Mouse (Mus musculus) brown adipose tissue, adult 24 weeks (tissue): ENCODE measurements around the gene Mms22l. TPM values are rescaled to one million over a fixed set of nuclear protein-coding genes. Genes with fewer than 3 reads are reported as not detected.

ENCODE experiments used
- H3K27ac ChIP-seq: fragments of 200-500 bp; replicated peaks from 2 replicates; pipeline ENCODE4 v1.5.1; 2012; ENCODE audit warnings: low read depth, mild to moderate bottlenecking, low read length
- H3K4me1 ChIP-seq: fragments of 200-500 bp; 2 replicates; pipeline ENCODE4 v1.6.1; 2012; ENCODE audit warnings: low read length, mixed read lengths; ENCODE audit not compliant: control insufficient read depth, insufficient read depth, insufficient read length
- H3K4me3 ChIP-seq: fragments of 200-500 bp; 2 replicates; pipeline ENCODE4 v1.5.1; 2012; ENCODE audit warnings: low read depth, mild to moderate bottlenecking, low read length, moderate library complexity; ENCODE audit not compliant: insufficient read depth
- polyA plus RNA-seq: library from polyadenylated mRNA; stranded (reverse); fragments of >200 nt; gene quantifications from 2 replicates; pipeline ENCODE4 v1.2.4, GENCODE M21; 2012; ENCODE audit not compliant: missing spikeins, insufficient read depth, insufficient read length

Mms22l gene
- polyA plus RNA-seq, 1 experiment = 0.48 TPM

GRCm38 (mm10) chr4:24594824-24595223 lies 98.6 kb downstream of the Mms22l start:
- no peak overlapping the region for H3K4me3 ChIP-seq
- no peak overlapping the region for H3K27ac ChIP-seq

DNA sequence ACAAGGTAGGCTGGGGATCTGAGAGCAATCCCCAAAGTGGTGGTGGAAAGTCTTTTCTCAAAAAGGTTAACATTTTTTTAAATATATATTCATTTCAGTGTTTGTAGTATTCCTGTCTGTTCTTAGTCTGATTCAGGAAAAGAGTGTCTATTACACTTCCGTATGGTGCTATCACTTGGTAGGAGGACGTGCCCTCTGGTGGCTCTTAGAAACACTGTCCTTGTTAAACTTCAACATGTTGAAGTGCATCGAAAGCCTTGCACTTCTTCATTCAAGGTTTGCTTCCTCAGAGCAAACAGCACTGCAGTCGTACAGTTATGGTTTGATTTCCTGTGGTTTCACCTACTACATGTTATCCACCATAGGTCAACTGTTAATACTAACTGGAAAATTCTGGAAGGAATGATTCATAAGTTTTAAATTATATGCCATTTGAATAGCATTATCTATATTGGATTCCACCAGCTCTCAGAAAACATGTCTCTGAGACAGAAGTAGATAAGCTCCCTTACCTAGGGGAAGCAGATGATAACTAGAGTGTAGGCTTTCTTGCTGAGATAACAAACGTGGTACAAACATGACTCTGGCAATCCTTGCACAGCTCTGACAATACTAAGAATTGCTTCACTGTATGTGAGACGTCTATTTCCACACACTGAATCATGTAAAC lies 100.8 kb downstream of the Mms22l start:
- Histone ChIP-seq H3K4me1 (no peaks in the 10 kb centered on the region), H3K27ac (no peak overlapping the region), H3K4me3 (no peak overlapping the region)

More at GRCm38 (mm10) chr4:24594824-24595223, 98.6 kb downstream of the Mms22l start:
- no peaks in the 10 kb centered on the region for H3K4me1 ChIP-seq

DNA sequence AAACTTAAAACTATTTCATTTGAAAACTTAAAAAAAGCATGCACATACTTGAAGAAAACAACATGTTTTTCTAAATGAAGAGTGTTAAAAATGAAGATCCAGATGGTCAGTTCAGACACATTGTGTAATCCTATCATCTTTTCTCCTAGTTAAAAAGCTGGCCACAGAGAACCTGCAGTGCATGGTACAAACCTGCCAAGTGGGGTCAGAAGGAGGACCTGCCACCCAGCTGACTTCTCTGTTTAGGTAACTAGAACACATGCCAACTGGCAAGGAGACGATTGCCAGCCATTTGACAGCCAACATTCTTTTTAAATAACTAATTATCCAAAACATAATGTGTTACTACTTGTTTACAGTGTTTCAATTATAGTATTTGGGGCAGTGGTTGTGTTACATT lies 102.4 kb downstream of the Mms22l start:
- no peaks in the 10 kb centered on the region for H3K4me1 ChIP-seq
- H3K27ac ChIP-seq = no peak overlapping the region
- H3K4me3 ChIP-seq = no peak overlapping the region

DNA sequence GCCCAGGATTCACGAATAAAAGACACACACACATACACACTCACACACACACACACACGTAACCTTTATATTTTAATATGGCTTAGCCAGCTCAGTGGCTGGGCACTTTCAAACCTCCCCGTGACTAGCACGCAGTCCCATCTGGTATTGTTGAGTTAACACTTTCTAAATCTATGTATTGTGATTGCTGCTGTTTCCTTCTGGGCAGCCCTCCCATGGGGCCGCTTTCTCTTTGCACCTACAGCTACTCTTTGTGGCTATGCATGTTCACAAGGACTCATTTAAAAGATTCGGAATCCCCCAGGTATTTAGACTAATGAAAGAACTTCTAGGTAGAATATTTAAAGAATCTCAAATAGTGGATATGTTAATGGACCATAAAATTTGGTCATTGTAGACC lies 105.5 kb downstream of the Mms22l start:
- Histone ChIP-seq H3K4me3 (no peak overlapping the region), H3K27ac (no peak overlapping the region), H3K4me1 (no peaks in the 10 kb centered on the region)

DNA sequence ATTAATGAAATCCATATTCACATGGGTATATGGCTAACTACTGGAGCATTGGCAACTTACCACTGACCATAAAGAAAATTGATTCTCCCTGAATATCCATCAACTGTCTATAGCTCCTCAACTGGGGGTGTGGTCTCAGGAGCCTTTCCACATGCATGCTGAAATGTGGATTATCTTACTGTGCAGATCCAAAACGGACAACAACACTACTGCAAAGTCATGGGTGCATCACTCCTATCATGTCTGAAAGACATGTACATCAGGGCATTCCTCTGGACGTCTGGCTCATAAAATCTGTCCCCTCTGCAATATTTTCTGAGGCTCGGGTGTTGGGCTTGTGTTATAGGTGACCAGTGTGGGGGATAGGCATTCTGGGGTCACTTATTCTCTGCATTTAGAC lies 112.8 kb downstream of the Mms22l start:
- Histone ChIP-seq H3K4me3 (no peak overlapping the region), H3K27ac (no peak overlapping the region), H3K4me1 (no peaks in the 10 kb centered on the region)

DNA sequence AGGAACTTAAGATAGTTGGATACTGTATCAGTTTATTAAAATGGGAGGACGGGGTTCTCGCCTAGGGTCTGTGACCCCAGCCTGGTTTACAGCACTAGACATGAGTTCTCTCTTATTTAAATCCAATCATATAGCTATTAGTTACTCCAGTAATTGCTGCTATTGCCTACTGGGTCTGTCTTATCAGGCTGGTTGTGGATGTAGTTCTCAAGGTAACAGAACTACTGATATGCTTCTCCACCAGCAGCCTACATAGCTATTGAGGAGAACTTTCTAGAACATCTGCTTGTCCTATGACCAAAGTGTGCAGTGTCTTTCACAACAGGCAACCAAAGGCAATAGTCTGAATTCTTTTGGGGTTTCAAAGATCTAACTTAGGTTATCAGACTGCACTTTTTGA lies 113.3 kb downstream of the Mms22l start:
- Histone ChIP-seq H3K4me1 (no peaks in the 10 kb centered on the region), H3K4me3 (no peak overlapping the region), H3K27ac (no peak overlapping the region)

DNA sequence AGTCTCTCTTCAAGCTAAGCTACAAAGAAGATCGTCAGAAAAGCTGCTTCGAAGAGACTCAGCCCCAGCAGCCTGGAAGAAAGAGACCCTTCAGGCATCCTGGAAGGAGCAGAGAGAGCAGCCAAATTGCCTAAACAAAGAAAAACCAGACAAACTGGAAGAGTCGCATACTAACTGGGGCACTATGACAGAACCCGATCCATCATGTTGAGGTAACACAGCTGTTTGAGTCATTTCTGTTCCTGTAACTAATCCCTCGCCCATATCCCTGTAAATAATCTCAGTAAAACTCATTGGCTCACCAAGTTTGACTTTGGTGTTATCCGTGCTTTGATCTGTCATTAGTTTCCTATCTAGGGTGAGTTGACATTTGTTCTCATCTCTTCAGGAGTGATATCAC lies 123.8 kb downstream of the Mms22l start:
- Histone ChIP-seq H3K4me1 (no peaks in the 10 kb centered on the region), H3K27ac (no peak overlapping the region)

DNA sequence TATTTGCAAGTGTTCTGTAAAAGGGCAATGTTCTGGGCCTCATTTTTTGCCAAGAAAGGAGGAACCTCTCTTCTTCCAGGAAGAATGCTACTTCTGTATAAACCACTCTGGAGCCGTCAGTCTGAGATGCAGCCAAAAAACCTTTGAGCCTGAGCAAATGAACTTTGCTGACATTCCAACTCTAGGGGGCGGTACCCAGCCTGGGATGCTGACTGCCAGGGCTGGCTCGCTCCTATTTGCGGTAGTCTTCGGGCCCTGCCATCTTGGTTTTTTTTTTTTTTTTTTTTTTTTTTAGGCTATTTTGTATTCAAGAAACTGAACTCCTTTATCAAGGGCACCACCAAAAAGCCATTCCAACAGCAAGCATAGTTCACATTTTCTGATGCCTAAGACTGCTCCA lies 124.2 kb downstream of the Mms22l start:
- Histone ChIP-seq H3K4me3 (no peak overlapping the region), H3K4me1 (no peaks in the 10 kb centered on the region), H3K27ac (no peak overlapping the region)

More for the DNA sequence above, 123.8 kb downstream of the Mms22l start:
- no peak overlapping the region for H3K4me3 ChIP-seq

GRCm38 (mm10) chr4:24621422-24622187 lies 125.4 kb downstream of the Mms22l start:
- no peaks in the 10 kb centered on the region for H3K4me1 ChIP-seq
- H3K4me3 ChIP-seq = no peak overlapping the region
- no peak overlapping the region for H3K27ac ChIP-seq

- no peaks in the 10 kb centered on the region for H3K4me1 ChIP-seq
- H3K27ac ChIP-seq = no peak overlapping the region
- H3K4me3 ChIP-seq = no peak overlapping the region
Measured at GRCm38 (mm10) chr4:24625951-24626584, 129.8 kb downstream of the Mms22l start.

DNA sequence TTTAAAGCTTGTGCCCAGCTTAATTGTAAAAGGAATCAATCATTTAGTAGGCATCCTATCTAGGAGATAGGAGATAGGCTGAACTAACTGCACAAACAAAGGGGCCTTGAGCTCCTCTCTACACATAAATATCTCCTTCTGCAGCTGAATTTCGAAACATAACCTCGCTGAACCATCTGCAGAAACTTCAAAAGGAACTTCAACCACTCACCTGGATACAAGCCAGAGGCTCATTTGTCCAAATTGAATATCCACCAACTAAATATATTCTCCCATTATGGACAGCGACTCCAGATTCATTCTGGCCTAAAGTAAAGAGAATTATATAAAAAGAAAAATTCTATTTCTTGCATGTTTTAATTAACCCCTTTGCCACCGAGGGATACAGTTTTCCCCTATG lies 130.4 kb downstream of the Mms22l start:
- no peak overlapping the region for H3K4me3 ChIP-seq
- H3K4me1 ChIP-seq = no peaks in the 10 kb centered on the region

GRCm38 (mm10) chr4:24627871-24628270 lies 131.6 kb downstream of the Mms22l start:
- no peak overlapping the region for H3K27ac ChIP-seq
- H3K4me3 ChIP-seq = no peak overlapping the region
- no peaks in the 10 kb centered on the region for H3K4me1 ChIP-seq

More for the DNA sequence above, 130.4 kb downstream of the Mms22l start:
- no peak overlapping the region for H3K27ac ChIP-seq

DNA sequence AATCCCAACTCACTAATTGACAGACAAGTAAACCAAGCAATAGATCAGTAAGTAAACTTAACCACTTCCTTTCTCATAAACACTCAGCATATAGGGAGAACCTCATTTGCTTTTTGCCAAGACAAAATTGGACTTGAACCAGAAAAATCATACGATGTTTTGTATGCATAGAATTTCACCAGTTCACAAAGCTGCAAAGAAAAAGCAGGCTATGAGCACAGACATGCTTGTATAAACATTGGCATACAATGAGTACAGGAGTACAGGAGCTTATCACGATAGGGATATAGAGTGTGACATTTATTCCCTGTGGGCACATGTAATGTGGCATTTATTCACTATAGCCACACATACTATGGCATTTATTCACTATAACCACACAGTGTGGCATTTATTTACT lies 134.2 kb downstream of the Mms22l start:
- Histone ChIP-seq H3K4me1 (no peaks in the 10 kb centered on the region), H3K4me3 (no peak overlapping the region), H3K27ac (no peak overlapping the region)

DNA sequence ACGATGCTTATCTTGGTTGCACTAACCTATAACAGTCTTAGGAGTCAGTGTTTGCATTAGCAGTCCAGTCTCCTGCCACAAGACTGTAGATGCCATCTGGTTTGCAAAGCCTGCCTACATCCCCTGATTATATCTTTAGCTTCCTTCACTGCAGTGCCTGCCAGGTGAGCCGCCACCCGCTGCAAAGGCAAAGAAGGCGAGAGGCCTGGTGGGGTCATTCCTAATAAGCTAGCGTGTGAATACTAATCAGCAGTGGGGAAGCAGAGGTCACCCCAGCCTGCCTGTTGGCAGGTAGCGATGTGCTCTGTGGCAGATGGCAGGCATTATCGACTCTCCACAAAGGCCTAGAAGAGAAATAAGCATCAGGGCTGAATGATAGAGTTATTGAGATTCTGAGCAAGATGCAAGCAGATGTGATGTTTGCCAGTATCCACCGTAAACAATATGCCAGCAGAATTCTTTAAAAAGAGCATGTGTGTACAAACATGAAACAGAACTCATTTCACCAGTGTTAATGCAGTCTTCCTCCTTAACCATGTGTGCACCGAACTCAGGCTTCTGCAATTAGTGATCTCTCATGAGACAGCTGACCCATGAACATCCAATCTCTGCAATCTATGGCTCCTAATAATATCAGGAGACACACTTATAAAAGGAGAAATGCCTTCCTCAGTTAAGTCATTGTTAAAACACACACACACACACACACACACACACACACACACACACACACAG lies 135.1 kb downstream of the Mms22l start:
- H3K27ac ChIP-seq = no peak overlapping the region
- no peak overlapping the region for H3K4me3 ChIP-seq
- H3K4me1 ChIP-seq = no peaks in the 10 kb centered on the region

GRCm38 (mm10) chr4:24642306-24642705 lies 146.1 kb downstream of the Mms22l start:
- H3K4me3 ChIP-seq = no peak overlapping the region
- no peaks in the 10 kb centered on the region for H3K4me1 ChIP-seq
- no peak overlapping the region for H3K27ac ChIP-seq
